Mouse (Mus musculus) kidney, embryonic 15.5 days (tissue): ENCODE measurements around the gene Pilrb1. TPM values are rescaled to one million over a fixed set of nuclear protein-coding genes. Genes with fewer than 3 reads are reported as not detected.

Experiments used
- ATAC-seq: fragments of 200-750 bp; cut with Nextera tagmentation; replicated peaks from 2 replicates; pipeline ENCODE4 v1.8.0; 2017; ENCODE audit warnings: moderate TSS enrichment; ENCODE audit not compliant: low FRiP score
- H3K27ac ChIP-seq: fragments of 300-500 bp; sonication (generic); 2 replicates; pipeline ENCODE4 v1.5.1; 2015; ENCODE audit warnings: mild to moderate bottlenecking, inconsistent platforms
- H3K27me3 ChIP-seq: fragments of 300-500 bp; sonication (generic); 2 replicates; pipeline ENCODE4 v1.6.1; 2015; ENCODE audit warnings: inconsistent platforms
- H3K36me3 ChIP-seq: fragments of 300-500 bp; sonication (generic); 2 replicates; pipeline ENCODE4 v1.6.1; 2015; ENCODE audit warnings: inconsistent platforms
- H3K4me1 ChIP-seq: fragments of 300-500 bp; sonication (generic); 2 replicates; pipeline ENCODE4 v1.6.1; 2015; ENCODE audit warnings: inconsistent platforms
- H3K4me2 ChIP-seq: fragments of 300-500 bp; sonication (generic); 2 replicates; pipeline ENCODE4 v1.6.1; 2015; ENCODE audit warnings: moderate library complexity, mild to moderate bottlenecking, inconsistent platforms
- H3K4me3 ChIP-seq: fragments of 300-500 bp; sonication (generic); replicated peaks from 2 replicates; pipeline ENCODE4 v1.5.1; 2015; ENCODE audit warnings: mild to moderate bottlenecking, inconsistent platforms
- H3K9ac ChIP-seq: fragments of 300-500 bp; sonication (generic); 2 replicates; pipeline ENCODE4 v1.6.1; 2015; ENCODE audit warnings: mild to moderate bottlenecking, inconsistent platforms
- H3K9me3 ChIP-seq: fragments of 300-500 bp; sonication (generic); replicated peaks from 2 replicates; pipeline ENCODE4 v1.6.1; 2016; ENCODE audit warnings: inconsistent platforms
- WGBS: fragments of 180-500 bp; shearing (Covaris S2); methylation state at CpG from one replicate; pipeline ENCODE4 v1.1.7; 2015; ENCODE audit warnings: mixed read lengths; 5-methylcytosine and 5-hydroxymethylcytosine counted together
- polyA plus RNA-seq: library from polyadenylated mRNA; unstranded; fragments of >200 nt; fragmentation: Nextera tagmentation; extraction: Ambion mirVana; gene quantifications from 2 replicates; pipeline ENCODE4 v1.2.1, GENCODE M21; 2015

Gene Pilrb1
- polyA plus RNA-seq, 1 experiment from 2014 or later, result 0.66 TPM

DNA sequence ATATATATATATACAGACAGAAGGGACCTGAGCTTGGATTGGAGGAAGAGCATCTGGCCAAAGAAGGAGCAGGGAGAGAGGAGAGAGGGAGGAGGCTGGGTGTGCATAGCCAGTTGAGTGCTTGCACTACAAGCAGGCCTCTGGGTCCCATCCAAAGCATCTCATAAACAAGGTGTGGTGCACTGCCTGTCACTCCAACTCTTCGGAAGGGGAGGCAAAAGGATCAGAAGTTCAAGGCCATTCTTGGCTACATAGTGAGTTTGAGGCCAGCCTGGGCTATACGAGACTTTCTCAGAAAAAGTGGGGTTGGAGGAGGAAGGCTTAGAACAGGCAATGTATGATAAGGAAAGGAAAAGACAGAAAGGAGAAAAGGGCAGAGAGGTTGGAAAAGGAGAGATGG is 31.9 kb downstream of the Pilrb1 start:
- 91% methylated on average over 2 of the region's 2 CpGs for WGBS
- Histone ChIP-seq H3K9me3 (no peaks in the 10 kb centered on the region), H3K4me2 (no peak overlapping the region), H3K36me3 (no peaks in the 10 kb centered on the region), H3K4me1 (no peaks in the 10 kb centered on the region), H3K9ac (no peak overlapping the region), H3K27ac (no peak overlapping the region), H3K27me3 (no peaks in the 10 kb centered on the region), H3K4me3 (no peak overlapping the region)
- ATAC-seq, result no peak

DNA sequence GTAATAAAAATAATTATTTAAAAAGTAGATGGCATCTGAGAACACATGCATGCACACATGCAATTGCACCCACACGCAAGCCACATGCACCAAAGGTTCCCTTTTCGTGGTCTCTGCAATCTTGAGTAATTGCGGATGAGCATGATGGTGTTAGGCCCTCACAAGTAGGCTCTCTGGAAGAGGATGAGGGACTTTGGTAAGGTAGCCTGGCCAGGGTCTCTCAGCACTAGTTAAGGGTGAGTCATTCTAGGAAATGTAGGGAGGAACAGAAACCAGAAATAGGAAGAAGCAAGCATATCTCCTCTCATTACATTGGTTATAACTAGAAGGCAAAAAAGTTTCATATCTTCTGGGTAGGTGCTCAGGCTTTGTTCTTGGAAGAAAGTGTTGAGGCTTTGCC is 32.9 kb downstream of the Pilrb1 start:
- H3K4me2 ChIP-seq, result no peak overlapping the region
- 87% methylated on average over 3 of the region's 3 CpGs for WGBS
- no peaks in the 10 kb centered on the region for H3K9me3 ChIP-seq
- ATAC-seq, result no peak
- no peak overlapping the region for H3K4me3 ChIP-seq
- H3K27ac ChIP-seq, result no peak overlapping the region
- no peaks in the 10 kb centered on the region for H3K36me3 ChIP-seq
- no peaks in the 10 kb centered on the region for H3K27me3 ChIP-seq
- H3K4me1 ChIP-seq, result no peaks in the 10 kb centered on the region
- no peak overlapping the region for H3K9ac ChIP-seq

DNA sequence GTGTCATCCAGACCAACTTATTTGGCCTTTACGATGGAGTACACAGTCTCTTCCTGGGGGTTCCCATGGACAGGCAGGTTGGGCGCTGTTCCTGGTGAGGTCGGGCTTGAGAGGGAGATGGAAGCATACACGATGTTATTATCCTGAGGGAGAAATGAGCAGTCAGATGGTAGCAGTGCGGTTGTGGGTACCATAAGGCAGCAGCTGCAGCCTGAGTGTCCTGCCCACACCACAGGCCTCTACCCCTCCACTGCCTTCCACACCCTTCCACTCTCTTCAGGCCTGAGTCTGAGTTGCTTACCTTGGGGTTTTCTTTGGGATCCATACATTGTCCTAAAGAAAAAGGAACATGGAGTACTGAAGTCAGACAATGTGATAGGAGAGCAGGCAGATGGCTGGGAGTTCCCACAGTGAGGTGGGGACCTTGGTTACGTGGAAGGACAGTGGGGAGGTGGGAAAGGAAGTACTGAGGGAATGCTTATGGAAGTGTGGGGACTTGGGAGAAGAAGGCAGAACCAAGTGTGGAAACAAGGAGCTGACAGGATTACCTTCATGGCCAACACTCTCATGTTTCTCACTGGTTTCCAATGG is 34.4 kb downstream of the Pilrb1 start:
- H3K27me3 ChIP-seq, result no peaks in the 10 kb centered on the region
- H3K36me3 ChIP-seq, result no peaks in the 10 kb centered on the region
- H3K4me1 ChIP-seq, result no peaks in the 10 kb centered on the region
- no peak overlapping the region for H3K27ac ChIP-seq
- H3K9ac ChIP-seq, result no peak overlapping the region
- H3K4me3 ChIP-seq, result no peak overlapping the region
- H3K9me3 ChIP-seq, result no peaks in the 10 kb centered on the region
- WGBS, result 88% methylated on average over 6 of the region's 6 CpGs
- no peak for ATAC-seq
- H3K4me2 ChIP-seq, result no peak overlapping the region

DNA sequence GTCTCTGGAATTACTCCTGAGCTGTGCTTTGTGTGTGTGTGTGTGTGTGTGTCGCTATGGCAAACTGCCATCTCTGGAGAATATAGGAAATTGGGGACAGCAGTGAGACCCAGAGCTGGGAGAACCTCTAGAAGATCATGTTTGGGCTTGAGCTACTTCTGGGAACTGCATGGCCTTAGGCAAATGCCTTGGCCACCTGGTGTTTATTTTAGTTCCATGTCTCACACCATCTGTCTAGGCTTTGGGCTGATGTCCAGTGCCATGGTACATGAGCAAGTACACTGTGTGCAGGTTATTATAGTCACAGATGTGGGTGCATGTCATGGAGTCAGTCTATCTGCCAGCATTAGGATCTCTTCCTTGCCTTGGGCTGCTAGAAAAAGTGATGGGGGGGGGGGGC is 35.3 kb downstream of the Pilrb1 start:
- Histone ChIP-seq H3K27me3 (no peaks in the 10 kb centered on the region), H3K4me1 (no peaks in the 10 kb centered on the region), H3K4me2 (no peak overlapping the region), H3K9me3 (no peaks in the 10 kb centered on the region), H3K9ac (no peak overlapping the region), H3K4me3 (no peak overlapping the region), H3K36me3 (no peaks in the 10 kb centered on the region), H3K27ac (no peak overlapping the region)
- 81% methylated on average over 1 of the region's 1 CpGs for WGBS
- no peak for ATAC-seq

DNA sequence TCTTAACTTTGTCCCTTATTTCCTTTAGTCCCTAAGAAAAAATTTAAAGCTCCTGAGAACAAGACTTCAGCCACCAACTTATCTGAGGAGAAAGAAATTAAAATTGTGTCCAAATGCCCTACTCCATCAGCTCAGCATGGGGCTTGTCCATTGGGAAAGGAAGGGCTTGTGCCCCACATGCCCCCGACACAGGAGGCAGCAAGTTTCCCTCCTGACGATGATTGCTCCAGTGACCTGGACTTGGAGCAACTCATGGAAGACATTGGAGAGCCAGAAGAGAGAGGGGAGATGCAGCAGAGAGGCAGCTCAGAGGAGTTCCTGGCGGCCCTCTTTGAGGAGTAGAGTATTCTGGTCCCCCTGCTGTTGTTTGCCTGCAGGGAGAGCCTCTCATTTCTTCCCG is 35.8 kb downstream of the Pilrb1 start:
- no peaks in the 10 kb centered on the region for H3K4me1 ChIP-seq
- WGBS, result 72% methylated on average over 4 of the region's 4 CpGs

DNA sequence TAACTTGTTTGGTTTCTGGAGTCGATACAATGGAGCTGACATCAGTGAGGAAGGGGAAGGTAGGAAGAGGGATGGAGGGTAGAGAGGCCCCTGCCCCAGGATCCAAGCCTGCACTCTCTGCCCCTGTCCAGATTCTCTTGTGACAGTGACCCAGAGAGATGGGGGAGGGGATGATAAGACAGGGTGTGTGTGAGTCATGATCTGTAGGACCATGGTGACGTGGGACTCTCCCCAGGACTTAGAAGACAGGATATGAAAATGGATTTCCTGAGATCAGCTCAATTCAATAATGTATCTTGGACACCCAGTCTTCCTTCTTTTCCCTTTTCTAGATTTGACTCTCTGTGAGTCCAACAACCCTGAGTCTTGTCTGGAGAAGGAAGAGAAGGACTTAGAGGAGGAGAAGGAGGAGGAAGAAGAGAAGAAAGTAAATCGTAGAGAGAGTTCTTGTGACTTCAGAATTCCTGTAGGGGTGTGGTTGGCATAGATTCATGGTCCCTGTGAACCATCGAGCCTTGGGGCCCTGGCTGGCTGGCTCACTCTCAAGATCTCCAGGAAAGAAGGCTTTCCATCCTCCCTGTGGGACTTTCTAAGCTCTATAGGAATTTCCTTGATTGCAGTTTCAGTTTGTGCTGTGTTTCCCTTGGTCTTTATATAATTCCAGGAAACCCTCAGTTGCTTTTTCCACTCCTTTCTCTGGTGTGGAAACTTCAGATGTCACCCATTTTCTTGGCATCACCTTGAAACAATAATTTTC is 40.3 kb downstream of the Pilrb1 start:
- Histone ChIP-seq H3K9ac (no peak overlapping the region), H3K36me3 (no peaks in the 10 kb centered on the region), H3K27ac (no peak overlapping the region), H3K4me3 (no peak overlapping the region), H3K4me2 (no peak overlapping the region), H3K4me1 (no peaks in the 10 kb centered on the region), H3K9me3 (no peaks in the 10 kb centered on the region), H3K27me3 (no peaks in the 10 kb centered on the region)
- 72% methylated on average over 4 of the region's 4 CpGs for WGBS
- no peak for ATAC-seq

More for the DNA sequence above, 35.8 kb downstream of the Pilrb1 start:
- ATAC-seq, result no peak
- Histone ChIP-seq H3K36me3 (no peaks in the 10 kb centered on the region), H3K4me2 (no peak overlapping the region), H3K9ac (no peak overlapping the region), H3K4me3 (no peak overlapping the region), H3K27me3 (no peaks in the 10 kb centered on the region), H3K27ac (no peak overlapping the region), H3K9me3 (no peaks in the 10 kb centered on the region)

DNA sequence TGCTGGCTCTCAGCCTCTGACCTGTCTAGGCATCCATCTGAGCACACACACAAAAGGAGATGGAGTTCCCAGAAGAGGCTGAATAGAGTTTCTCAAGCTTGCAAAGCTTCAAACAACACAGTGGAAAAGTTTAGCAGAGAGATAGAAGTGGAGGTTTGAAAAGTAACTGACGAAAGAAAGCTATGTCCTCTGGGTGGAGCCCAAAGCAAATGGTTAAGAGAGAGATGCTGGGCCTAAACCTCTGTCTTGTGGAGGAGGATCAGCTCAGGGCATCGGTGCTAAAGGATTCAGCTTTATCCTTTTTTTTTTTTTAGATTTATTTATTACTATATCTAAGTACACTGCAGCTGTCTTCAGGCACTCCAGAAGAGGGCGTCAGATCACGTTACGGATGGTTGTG is 49.6 kb downstream of the Pilrb1 start:
- Histone ChIP-seq H3K36me3 (0 out of 2 replicates have a peak, but pooled peaks cover 6% of the 10 kb centered on the region), H3K4me1 (no peaks in the 10 kb centered on the region), H3K9me3 (no peaks in the 10 kb centered on the region), H3K27ac (no peak overlapping the region), H3K27me3 (no peaks in the 10 kb centered on the region), H3K4me2 (no peak overlapping the region), H3K9ac (no peak overlapping the region), H3K4me3 (no peak overlapping the region)
- no peak for ATAC-seq
- 89% methylated on average over 5 of the region's 5 CpGs for WGBS

DNA sequence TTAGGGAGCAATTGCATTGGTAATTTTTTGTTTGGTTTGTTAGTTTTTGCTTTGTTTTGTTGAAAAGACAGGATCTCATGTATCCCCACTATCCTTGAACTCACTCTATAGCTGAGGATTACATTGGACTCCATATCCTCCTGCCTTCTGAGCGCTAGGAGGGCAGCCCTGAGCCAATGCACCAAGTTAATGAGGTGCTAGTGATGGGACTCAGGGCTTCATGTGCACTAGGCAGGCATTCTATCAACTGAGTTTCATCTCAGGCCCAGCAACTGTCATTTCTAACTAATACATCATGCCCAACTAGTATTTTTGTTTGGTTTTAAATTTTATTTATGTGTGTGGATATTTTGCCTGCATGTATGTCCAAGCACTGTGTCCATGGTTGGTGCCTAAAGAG is 51.7 kb downstream of the Pilrb1 start:
- Histone ChIP-seq H3K4me3 (no peak overlapping the region), H3K36me3 (no peaks in the 10 kb centered on the region), H3K9ac (no peak overlapping the region), H3K4me1 (no peaks in the 10 kb centered on the region), H3K27ac (no peak overlapping the region), H3K4me2 (no peak overlapping the region), H3K9me3 (no peaks in the 10 kb centered on the region), H3K27me3 (no peaks in the 10 kb centered on the region)
- no peak for ATAC-seq
- WGBS, result 82% methylated on average over 1 of the region's 1 CpGs

Other genes with a start within 250 kb of the Pilrb1 start
- gene Pcolce, start 244.3 kb downstream of the Pilrb1 start, polyA plus RNA-seq, result 135 and 139 TPM in 2 replicates
- 0.16 and 0.17 TPM in 2 replicates for gene Fbxo24, start 229.1 kb downstream of the Pilrb1 start, polyA plus RNA-seq
- 47.4 and 50.6 TPM in 2 replicates for gene Lrch4, start 229.0 kb downstream of the Pilrb1 start, polyA plus RNA-seq
- 10.4 and 13.1 TPM in 2 replicates for gene Gm20605, start 228.9 kb downstream of the Pilrb1 start, polyA plus RNA-seq
- 8.2 and 10.5 TPM in 2 replicates for gene Sap25, start 216.8 kb downstream of the Pilrb1 start, polyA plus RNA-seq
- 0.80 and 0.82 TPM in 2 replicates for gene Irs3, start 212.4 kb downstream of the Pilrb1 start, polyA plus RNA-seq
- 18.9 and 23.1 TPM in 2 replicates for gene Agfg2, start 173.4 kb downstream of the Pilrb1 start, polyA plus RNA-seq
- gene Nyap1, start 116.5 kb downstream of the Pilrb1 start, polyA plus RNA-seq, result 1.8 and 2.1 TPM in 2 replicates
- gene Tsc22d4, start 112.4 kb downstream of the Pilrb1 start, polyA plus RNA-seq, result 111 and 126 TPM in 2 replicates
- 25.9 and 33.2 TPM in 2 replicates for gene Ppp1r35, start 79.3 kb downstream of the Pilrb1 start, polyA plus RNA-seq
- gene Mepce, start 70.5 kb downstream of the Pilrb1 start, polyA plus RNA-seq, result 9.2 and 10.4 TPM in 2 replicates
- gene Zcwpw1, start 70.3 kb downstream of the Pilrb1 start, polyA plus RNA-seq, result 26.6 and 31.8 TPM in 2 replicates
- 1.3 and 2.4 TPM in 2 replicates for gene Pilra, start 21.8 kb downstream of the Pilrb1 start, polyA plus RNA-seq
- gene Pilrb2, start 13.7 kb upstream of the Pilrb1 start, polyA plus RNA-seq, result 0.54 and 1.1 TPM in 2 replicates
- 0.06 and 0.10 TPM in 2 replicates for gene Cyp3a13, start 63.5 kb upstream of the Pilrb1 start, polyA plus RNA-seq
- 0.05 TPM in 1 of 2 replicates, not detected in the other for gene Gjc3, start 105.0 kb upstream of the Pilrb1 start, polyA plus RNA-seq
- gene Azgp1, start 123.4 kb upstream of the Pilrb1 start, polyA plus RNA-seq, result not detected in 2 replicates
- gene Smok3a, start 163.2 kb upstream of the Pilrb1 start, polyA plus RNA-seq, result not detected in 2 replicates
- not detected in 2 replicates for gene Smok3b, start 163.3 kb upstream of the Pilrb1 start, polyA plus RNA-seq
- not detected in 2 replicates for gene Smok3c, start 195.1 kb upstream of the Pilrb1 start, polyA plus RNA-seq
- gene Zkscan1, start 227.0 kb upstream of the Pilrb1 start, polyA plus RNA-seq, result 22.9 and 23.5 TPM in 2 replicates